Mouse (Mus musculus) liver, embryonic 13.5 days (tissue): ENCODE measurements at regions not wholly inside any gene's neighbourhood (a gene's known extent, or its start where the extent isn't known, plus 50 kb on each side); places are given as distances from the start of the nearest gene placed in this dataset.
A peak's percentile ranks its signal among the peaks of the same experiment; 100 is the strongest.

Experiments
- ATAC-seq: fragments of 200-750 bp; cut with Nextera tagmentation; 2 replicates; pipeline ENCODE4 v1.8.0; 2017; ENCODE audit warnings: low read depth, mild to moderate bottlenecking, moderate number of reproducible peaks, moderate library complexity
- DNase-seq: peaks from one replicate; pipeline ENCODE4 v3.0.0; 2022
- H3K27ac ChIP-seq: fragments of 300-500 bp; sonication (generic); 2 replicates; pipeline ENCODE4 v1.5.1; 2015; ENCODE audit warnings: moderate library complexity, mild to moderate bottlenecking, inconsistent platforms
- H3K27me3 ChIP-seq: fragments of 300-500 bp; sonication (generic); 2 replicates; pipeline ENCODE4 v1.6.1; 2015; ENCODE audit warnings: mild to moderate bottlenecking, inconsistent platforms
- H3K36me3 ChIP-seq: fragments of 300-500 bp; sonication (generic); 2 replicates; pipeline ENCODE4 v1.6.1; 2015; ENCODE audit warnings: mild to moderate bottlenecking, inconsistent platforms
- H3K4me1 ChIP-seq: fragments of 300-500 bp; sonication (generic); replicated peaks from 2 replicates; pipeline ENCODE4 v1.6.1; 2015; ENCODE audit warnings: inconsistent platforms
- H3K4me2 ChIP-seq: fragments of 300-500 bp; sonication (generic); 2 replicates; pipeline ENCODE4 v1.6.1; 2015; ENCODE audit warnings: inconsistent platforms, mild to moderate bottlenecking, moderate library complexity
- H3K4me3 ChIP-seq: fragments of 300-500 bp; sonication (generic); replicated peaks from 2 replicates; pipeline ENCODE4 v1.5.1; 2015; ENCODE audit warnings: mild to moderate bottlenecking, inconsistent platforms
- H3K9ac ChIP-seq: fragments of 300-500 bp; sonication (generic); 2 replicates; pipeline ENCODE4 v1.6.1; 2015; ENCODE audit warnings: mild to moderate bottlenecking, inconsistent platforms
- H3K9me3 ChIP-seq: fragments of 300-500 bp; sonication (generic); replicated peaks from 2 replicates; pipeline ENCODE4 v1.6.1; 2016; ENCODE audit warnings: inconsistent platforms
- WGBS: fragments of 180-500 bp; shearing (Covaris S2); methylation state at CpG from one replicate; pipeline ENCODE4 v1.1.7; 2015; ENCODE audit not compliant: insufficient replicate concordance; 5-methylcytosine and 5-hydroxymethylcytosine counted together

- no peak overlapping the region for H3K27ac ChIP-seq
- DNase-seq, result no peak
- H3K9me3 ChIP-seq, result no peaks in the 10 kb centered on the region
- no peak overlapping the region for H3K9ac ChIP-seq
- no peak overlapping the region for H3K4me2 ChIP-seq
- 56% methylated on average over 3 of the region's 3 CpGs for WGBS
- H3K27me3 ChIP-seq, result no peaks in the 10 kb centered on the region
- H3K4me3 ChIP-seq, result no peak overlapping the region
- no peaks in the 10 kb centered on the region for H3K36me3 ChIP-seq
- H3K4me1 ChIP-seq, result no peaks in the 10 kb centered on the region
- ATAC-seq, result no peak
These were observed 51.2 kb upstream of the Suclg2 start for GRCm38 (mm10) chr6:95769808-95770207.

DNA sequence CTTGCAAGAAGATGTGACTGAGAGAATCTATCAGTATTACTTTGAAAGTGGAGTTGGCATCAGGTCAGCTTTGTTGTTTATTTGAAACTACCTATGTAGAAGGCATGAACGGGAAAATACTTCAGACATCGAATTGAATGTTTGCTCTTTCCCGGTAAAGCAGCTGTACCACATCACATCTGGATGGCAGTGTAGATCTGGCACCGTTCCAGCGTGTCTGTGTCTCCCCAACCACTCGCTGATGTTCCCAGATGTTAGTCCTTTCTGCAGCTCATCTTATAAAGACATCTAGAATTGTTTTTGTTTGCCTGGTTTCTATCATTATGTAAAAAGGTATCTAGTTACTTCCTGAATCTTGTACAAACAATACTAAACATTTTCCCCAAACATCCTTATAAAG lies 83.1 kb upstream of the Suclg2 start:
- DNase-seq, result no peak
- no peak for ATAC-seq
- no peak overlapping the region for H3K27ac ChIP-seq
- no peaks in the 10 kb centered on the region for H3K27me3 ChIP-seq
- H3K36me3 ChIP-seq, result no peaks in the 10 kb centered on the region
- no peak overlapping the region for H3K4me2 ChIP-seq
- WGBS, result 60% methylated on average over 6 of the region's 6 CpGs
- no peaks in the 10 kb centered on the region for H3K4me1 ChIP-seq
- H3K9ac ChIP-seq, result no peak overlapping the region
- H3K9me3 ChIP-seq, result 0 out of 2 replicates have a peak, but pooled peaks cover 3% of the 10 kb centered on the region
- H3K4me3 ChIP-seq, result no peak overlapping the region

DNA sequence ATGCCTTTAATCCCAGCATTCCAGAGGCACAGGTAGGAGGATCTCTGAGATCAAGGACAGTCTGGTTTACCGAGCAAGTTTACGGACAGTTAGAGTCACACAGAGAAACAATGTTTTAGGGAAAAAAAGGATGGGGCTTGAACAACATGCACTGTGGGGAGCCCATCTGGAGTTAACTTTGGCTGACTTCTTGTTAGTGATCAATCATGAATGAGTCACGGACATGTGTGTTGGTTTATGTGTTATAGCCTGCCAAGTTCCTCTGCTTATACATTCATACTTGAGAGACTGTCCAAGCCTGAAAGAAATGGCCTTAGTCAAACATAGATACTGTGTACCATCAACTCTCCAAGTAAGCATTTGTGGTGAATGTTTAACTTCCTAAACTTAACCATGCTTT lies 122.9 kb upstream of the Suclg2 start:
- no peaks in the 10 kb centered on the region for H3K27me3 ChIP-seq
- no peaks in the 10 kb centered on the region for H3K4me1 ChIP-seq
- H3K27ac ChIP-seq, result no peak overlapping the region
- DNase-seq (no peak), ATAC-seq (no peak)
- H3K36me3 ChIP-seq, result no peaks in the 10 kb centered on the region
- H3K9me3 ChIP-seq, result 0 out of 2 replicates have a peak, but pooled peaks cover 2% of the 10 kb centered on the region
- no peak overlapping the region for H3K9ac ChIP-seq
- H3K4me3 ChIP-seq, result no peak overlapping the region
- 72% methylated on average over 3 of the region's 3 CpGs for WGBS
- H3K4me2 ChIP-seq, result no peak overlapping the region

DNA sequence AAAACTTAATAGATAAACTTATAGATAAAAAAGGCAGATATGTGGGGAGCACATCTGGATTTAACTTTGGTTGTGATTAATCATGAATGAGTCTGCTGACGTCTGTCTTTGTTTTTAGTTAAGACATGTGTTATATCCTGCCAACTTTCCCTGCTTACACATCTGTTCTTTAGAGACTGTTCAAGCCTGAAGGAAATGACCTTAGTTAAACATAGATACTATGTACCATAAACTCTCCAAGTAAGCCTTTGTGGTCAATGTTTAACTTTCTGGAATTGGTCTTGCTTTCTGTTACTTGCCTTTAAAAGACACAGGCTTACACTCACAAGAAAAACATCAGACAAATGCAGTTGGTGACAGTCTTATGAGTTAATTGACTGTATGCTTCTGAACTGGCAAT lies 127.9 kb upstream of the Suclg2 start:
- Histone ChIP-seq H3K27ac (no peak overlapping the region), H3K27me3 (no peaks in the 10 kb centered on the region), H3K4me1 (no peaks in the 10 kb centered on the region), H3K9me3 (0 out of 2 replicates have a peak, but pooled peaks cover 2% of the 10 kb centered on the region), H3K36me3 (no peaks in the 10 kb centered on the region), H3K9ac (no peak overlapping the region), H3K4me3 (no peak overlapping the region), H3K4me2 (no peak overlapping the region)
- 28% methylated on average over 1 of the region's 1 CpGs for WGBS
- DNase-seq, result no peak
- no peak for ATAC-seq

- Histone ChIP-seq H3K4me3 (no peak overlapping the region), H3K27me3 (no peaks in the 10 kb centered on the region), H3K4me1 (no peaks in the 10 kb centered on the region), H3K9ac (no peak overlapping the region), H3K4me2 (no peak overlapping the region), H3K36me3 (no peaks in the 10 kb centered on the region), H3K27ac (no peak overlapping the region), H3K9me3 (no peaks in the 10 kb centered on the region)
- ATAC-seq, result no peak
- no peak for DNase-seq
- WGBS, result 66% methylated on average over 6 of the region's 6 CpGs
These were observed 156.9 kb upstream of the Suclg2 start for GRCm38 (mm10) chr6:95875463-95875862.

DNA sequence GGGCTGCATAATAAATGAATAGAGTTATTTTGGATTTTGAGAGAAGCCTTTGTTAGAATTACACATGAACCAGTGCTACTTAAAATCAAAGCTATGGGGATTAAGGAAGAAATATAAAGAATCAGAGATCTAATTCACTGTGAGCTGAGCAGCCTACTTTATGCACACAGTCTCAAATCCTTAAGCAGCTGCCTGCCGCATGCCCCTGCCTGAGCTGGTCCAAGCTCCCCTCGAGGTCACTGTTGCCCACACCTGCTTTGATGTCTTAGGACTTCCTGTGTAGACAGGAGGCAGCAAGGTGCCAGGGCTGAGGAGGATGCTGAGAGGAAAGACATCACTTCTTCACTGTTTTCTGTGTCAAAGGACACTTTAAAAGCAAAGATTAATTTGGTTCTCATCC lies 157.7 kb upstream of the Suclg2 start:
- Histone ChIP-seq H3K9ac (no peak overlapping the region), H3K4me1 (no peaks in the 10 kb centered on the region), H3K4me3 (no peak overlapping the region), H3K36me3 (no peaks in the 10 kb centered on the region), H3K27me3 (no peaks in the 10 kb centered on the region), H3K27ac (no peak overlapping the region), H3K4me2 (no peak overlapping the region), H3K9me3 (no peaks in the 10 kb centered on the region)
- no peak for ATAC-seq
- no peak for DNase-seq
- 45% methylated on average over 2 of the region's 2 CpGs for WGBS

- Histone ChIP-seq H3K9me3 (no peaks in the 10 kb centered on the region), H3K4me2 (no peak overlapping the region), H3K4me3 (no peak overlapping the region), H3K4me1 (no peaks in the 10 kb centered on the region), H3K27me3 (no peaks in the 10 kb centered on the region), H3K36me3 (no peaks in the 10 kb centered on the region), H3K9ac (no peak overlapping the region), H3K27ac (no peak overlapping the region)
- WGBS, result 69% methylated on average over 4 of the region's 4 CpGs
- no peak for DNase-seq
- no peak for ATAC-seq
These were observed 168.0 kb upstream of the Suclg2 start for GRCm38 (mm10) chr6:95886645-95887044.

- no peak overlapping the region for H3K27ac ChIP-seq
- H3K36me3 ChIP-seq, result no peaks in the 10 kb centered on the region
- no peak overlapping the region for H3K4me3 ChIP-seq
- 64% methylated on average over 2 of the region's 2 CpGs for WGBS
- H3K4me2 ChIP-seq, result no peak overlapping the region
- DNase-seq (no peak), ATAC-seq (no peak)
- peaks cover 5% of the 10 kb centered on the region; the same call in 1 of the 2 replicates for H3K9me3 ChIP-seq
- H3K27me3 ChIP-seq, result no peaks in the 10 kb centered on the region
- no peak overlapping the region for H3K9ac ChIP-seq
- no peaks in the 10 kb centered on the region for H3K4me1 ChIP-seq
These were observed 184.0 kb upstream of the Suclg2 start for GRCm38 (mm10) chr6:95902551-95902950.

- no peaks in the 10 kb centered on the region for H3K36me3 ChIP-seq
- no peaks in the 10 kb centered on the region for H3K4me1 ChIP-seq
- H3K27ac ChIP-seq, result no peak overlapping the region
- 39% methylated on average over 10 of the region's 10 CpGs for WGBS
- H3K9me3 ChIP-seq, result peaks cover 5% of the 10 kb centered on the region; the same call in 1 of the 2 replicates
- H3K4me3 ChIP-seq, result no peak overlapping the region
- no peak overlapping the region for H3K4me2 ChIP-seq
- H3K9ac ChIP-seq, result no peak overlapping the region
- no peak for DNase-seq
- no peaks in the 10 kb centered on the region for H3K27me3 ChIP-seq
- no peak for ATAC-seq
These were observed 185.6 kb upstream of the Suclg2 start for GRCm38 (mm10) chr6:95904085-95904633.

DNA sequence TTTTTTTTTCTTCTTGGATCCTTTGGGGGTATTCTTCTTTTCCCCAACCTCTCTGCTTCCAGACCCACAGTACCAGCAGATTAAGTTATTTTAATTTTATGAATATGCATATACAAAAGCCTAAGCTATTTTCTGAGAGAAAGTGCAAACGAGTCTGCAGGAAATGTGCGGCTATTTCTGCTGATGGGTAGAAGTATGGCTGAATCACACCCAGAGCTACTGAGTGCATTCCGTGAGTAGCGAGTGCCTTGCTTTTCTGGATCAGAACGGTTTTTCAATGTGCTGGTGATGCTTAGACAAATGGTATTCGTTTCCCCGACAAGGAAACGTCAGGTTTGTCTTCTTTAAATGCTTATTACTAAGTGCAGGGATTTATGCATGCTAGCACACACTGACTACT lies 186.5 kb upstream of the Suclg2 start:
- 70% methylated on average over 8 of the region's 8 CpGs for WGBS
- Histone ChIP-seq H3K4me3 (no peak overlapping the region), H3K9me3 (peaks cover 5% of the 10 kb centered on the region; the same call in 1 of the 2 replicates), H3K27ac (no peak overlapping the region), H3K4me1 (no peaks in the 10 kb centered on the region), H3K27me3 (no peaks in the 10 kb centered on the region), H3K36me3 (no peaks in the 10 kb centered on the region), H3K9ac (no peak overlapping the region), H3K4me2 (no peak overlapping the region)
- no peak for ATAC-seq
- no peak for DNase-seq

- WGBS, result 34% methylated on average over 3 of the region's 3 CpGs
- Histone ChIP-seq H3K4me1 (no peaks in the 10 kb centered on the region), H3K27ac (no peak overlapping the region), H3K36me3 (no peaks in the 10 kb centered on the region), H3K9ac (no peak overlapping the region), H3K4me2 (no peak overlapping the region), H3K9me3 (no peaks in the 10 kb centered on the region), H3K4me3 (no peak overlapping the region), H3K27me3 (no peaks in the 10 kb centered on the region)
- DNase-seq (no peak), ATAC-seq (no peak)
These were observed 191.2 kb upstream of the Fam19a1 start for GRCm38 (mm10) chr6:95921737-95922136.

GRCm38 (mm10) chr6:95934561-95934960 lies 178.4 kb upstream of the Fam19a1 start:
- no peak for DNase-seq
- H3K4me2 ChIP-seq, result no peak overlapping the region

More at GRCm38 (mm10) chr6:95934561-95934960, 178.4 kb upstream of the Fam19a1 start:
- Histone ChIP-seq H3K27ac (no peak overlapping the region), H3K27me3 (no peaks in the 10 kb centered on the region), H3K4me3 (no peak overlapping the region), H3K36me3 (no peaks in the 10 kb centered on the region), H3K9ac (no peak overlapping the region), H3K9me3 (no peaks in the 10 kb centered on the region), H3K4me1 (no peaks in the 10 kb centered on the region)
- 0 out of 2 replicates have a peak, but pooled peaks have one; percentile 34 for ATAC-seq
- 50% methylated on average over 1 of the region's 1 CpGs for WGBS
